34 mouse cellular contexts compared by ENCODE assay signal in the genomic region with DNA sequence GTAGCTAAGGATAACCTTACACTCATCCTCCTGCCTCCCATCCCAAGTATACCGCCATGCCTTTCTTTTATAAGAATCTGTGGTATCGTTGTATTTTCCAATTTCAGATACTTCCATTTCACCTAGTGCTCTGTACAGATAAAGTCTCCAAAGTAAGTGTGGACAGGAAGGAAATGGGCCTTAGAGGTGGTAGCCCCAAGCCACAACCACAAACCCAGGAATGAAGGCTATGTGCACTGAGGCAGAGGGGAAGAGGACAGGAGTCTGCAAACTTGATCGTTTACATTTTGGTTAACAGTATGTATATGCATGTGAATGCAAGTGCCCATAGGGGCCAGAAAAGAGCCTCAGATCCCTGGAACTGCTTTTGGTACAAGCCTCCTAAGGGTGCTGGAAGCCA.
"Had no signal": no experiment of that assay in that cellular context is flagged by ENCODE, and none has a peak within 500 bp of the region (broad histone marks: within the 10 kb centered on the region; RNA-seq: fewer than 3 reads in every experiment).

No protein-coding gene starts in this region.

- H3K27me3 ChIP-seq: heart, embryonic 12.5 days; heart, embryonic 13.5 days; heart, embryonic 15.5 days; hindbrain, embryonic 13.5 days; hindbrain, embryonic 15.5 days; intestine, embryonic 15.5 days; kidney, embryonic 15.5 days had no signal

- H3K4me1 ChIP-seq: intestine, embryonic 15.5 days had no signal

- H3K9ac ChIP-seq: heart, embryonic 12.5 days; heart, embryonic 13.5 days; heart, embryonic 15.5 days; hindbrain, embryonic 13.5 days; hindbrain, embryonic 14.5 days; hindbrain, embryonic 15.5 days; intestine, embryonic 15.5 days; kidney, embryonic 15.5 days had no signal

- H3K36me3 ChIP-seq: heart, embryonic 15.5 days; hindbrain, embryonic 13.5 days; hindbrain, embryonic 15.5 days; intestine, embryonic 15.5 days; kidney, embryonic 15.5 days had no signal

- H3K4me2 ChIP-seq: heart, embryonic 11.5 days; heart, embryonic 12.5 days; heart, embryonic 13.5 days; heart, embryonic 15.5 days; hindbrain, embryonic 13.5 days; hindbrain, embryonic 14.5 days; hindbrain, embryonic 15.5 days; intestine, embryonic 15.5 days; kidney, embryonic 15.5 days had no signal

- ATAC-seq: hindbrain, postnatal 0 days; inflammation-experienced regulatory T-cells, adult 6 months; intestine, embryonic 15.5 days; intestine, embryonic 16.5 days; intestine, postnatal 0 days had no signal

- H3K27ac ChIP-seq: heart, embryonic 10.5 days; heart, embryonic 13.5 days; heart, embryonic 15.5 days; hindbrain, embryonic 10.5 days; hindbrain, embryonic 13.5 days; hindbrain, embryonic 14.5 days; hindbrain, embryonic 15.5 days; hindbrain, postnatal 0 days; intestine, embryonic 15.5 days; kidney, embryonic 15.5 days; kidney, postnatal 0 days; layer of hippocampus, adult 2 months; left cerebral cortex, adult 2 months had no signal

- DNase-seq: heart, postnatal 10 days; heart, postnatal 14 days; heart, postnatal 36 days; heart, postnatal 4 days; kidney, adult 11 months; kidney, adult 18-20 months; kidney, adult 2 months; kidney, adult 8-10 months; kidney, adult 9 months; kidney, postnatal 10 days; kidney, postnatal 14 days; kidney, postnatal 25 days; kidney, postnatal 36 days; kidney, postnatal 4 days; layer of hippocampus, adult 9-11 months; layer of hippocampus, postnatal 36 days had no signal

- H3K4me3 ChIP-seq: heart, embryonic 10.5 days; heart, embryonic 12.5 days; heart, embryonic 13.5 days; heart, embryonic 15.5 days; hindbrain, embryonic 10.5 days; hindbrain, embryonic 13.5 days; hindbrain, embryonic 15.5 days; intestine, embryonic 15.5 days; kidney, embryonic 15.5 days; layer of hippocampus, adult 2 months; left cerebral cortex, adult 2 months had no signal

- H3K9me3 ChIP-seq: heart, embryonic 10.5 days; heart, embryonic 12.5 days; heart, embryonic 13.5 days; heart, embryonic 15.5 days; hindbrain, embryonic 10.5 days; hindbrain, embryonic 13.5 days; hindbrain, embryonic 15.5 days; intestine, embryonic 15.5 days; kidney, embryonic 15.5 days had no signal
